Mouse (Mus musculus) bone marrow macrophage, adult 2 months (primary cell): ENCODE results near the gene Hoxc13.

Experiments
- CTCF ChIP-seq: IDR thresholded peaks from 2 replicates; pipeline ENCODE4 v1.5.1; 2012; ENCODE audit warnings: low read depth, mild to moderate bottlenecking, low read length, moderate library complexity
- POLR2A ChIP-seq: IDR thresholded peaks from 2 replicates; pipeline ENCODE4 v1.6.1; 2012; ENCODE audit warnings: mild to moderate bottlenecking, low read depth, low read length, borderline replicate concordance

DNA sequence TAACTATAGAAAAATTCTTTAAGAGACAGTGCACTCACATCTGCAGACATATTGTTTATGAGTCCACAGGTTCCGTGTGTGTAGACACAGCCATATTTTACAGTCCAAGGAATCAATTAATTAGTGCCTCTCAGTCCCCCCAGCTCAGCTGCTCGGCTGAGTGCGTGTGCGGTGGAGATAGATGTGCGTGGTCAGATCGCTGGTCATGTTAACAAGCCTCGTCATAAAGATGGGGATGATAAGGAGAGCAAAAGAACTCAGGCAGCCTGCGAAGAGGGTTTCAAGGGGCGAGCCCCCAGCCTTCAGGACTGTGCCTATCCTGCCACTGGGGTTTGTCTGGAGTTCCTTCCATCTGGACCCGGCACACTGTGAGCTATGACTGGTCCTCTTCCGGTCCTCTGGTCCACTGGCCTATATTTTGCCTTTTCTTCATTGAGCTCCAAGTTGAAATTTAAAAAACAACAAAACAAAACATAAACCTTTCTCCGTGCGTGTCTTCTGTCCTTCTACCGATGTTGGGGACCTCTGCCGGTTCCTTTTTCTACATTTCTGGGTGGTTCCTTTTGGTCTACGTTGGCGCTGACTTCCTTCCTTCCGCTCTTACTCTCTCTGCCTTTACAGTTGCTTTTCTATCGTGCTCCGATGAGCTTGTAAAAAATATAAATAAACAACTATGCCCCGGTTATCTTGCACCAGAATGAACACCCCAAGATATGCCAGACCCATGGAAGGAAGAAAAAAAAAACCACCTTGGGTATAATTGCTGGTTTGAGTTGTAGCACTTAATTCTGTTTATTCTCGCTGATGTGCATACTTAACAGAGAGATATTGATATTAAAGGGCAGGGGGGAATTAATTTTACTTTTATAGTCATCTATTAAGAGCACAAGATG, 24.5 kb downstream of the Hoxc13 start:
- TF ChIP-seq CTCF, result no peak
- TF ChIP-seq POLR2A, result no peak
